Mouse (Mus musculus): Measurements from ENCODE around the gene BC030870.

- TF ChIP-seq POLR2A (IDR thresholded peaks at IDR 0.05; ENCODE audit: borderline replicate concordance, low read depth, low read length) (no peak), CTCF (IDR thresholded peaks at IDR 0.05; ENCODE audit: low read depth, low read length) (no peak)
Measured at GRCm38 (mm10) chr8:65067031-65067430, 62.3 kb downstream of the BC030870 start.

Measured in bone marrow macrophage, adult 2 months (primary cell).